Mouse (Mus musculus) 3134 (cell line): ENCODE results near the gene Tns4.

ENCODE experiments used
- DNase-seq: peaks from one replicate; pipeline ENCODE4 v3.0.0-alpha.2; 2011; ENCODE audit warnings: low spot score; ENCODE audit not compliant: insufficient read length; ENCODE audit errors: extremely low read depth

Gene Tns4

GRCm38 (mm10) chr11:99089077-99089601, at the start of gene Tns4:
Gene Tns4, minus strand, starts transcription at chr11:99089306.
- DNase-seq, result no peak

- DNase-seq, result no peak
Measured at GRCm38 (mm10) chr11:99137385-99137784, 48.3 kb upstream of the Tns4 start.

- no peak for DNase-seq
Measured at GRCm38 (mm10) chr11:99136961-99137360, 47.9 kb upstream of the Tns4 start.

GRCm38 (mm10) chr11:99136361-99136760, 47.3 kb upstream of the Tns4 start:
- no peak for DNase-seq

- DNase-seq, result no peak
Measured at GRCm38 (mm10) chr11:99135047-99135440, 45.9 kb upstream of the Tns4 start.

- DNase-seq, result no peak
Measured at GRCm38 (mm10) chr11:99134266-99135046, 45.4 kb upstream of the Tns4 start.

GRCm38 (mm10) chr11:99133285-99133897, 44.3 kb upstream of the Tns4 start:
- no peak for DNase-seq

GRCm38 (mm10) chr11:99132091-99132730, 43.1 kb upstream of the Tns4 start:
- DNase-seq, result no peak

- no peak for DNase-seq
Measured at GRCm38 (mm10) chr11:99131463-99131840, 42.3 kb upstream of the Tns4 start.

- no peak for DNase-seq
Measured at GRCm38 (mm10) chr11:99130736-99131462, 41.8 kb upstream of the Tns4 start.

- no peak for DNase-seq
Measured at GRCm38 (mm10) chr11:99129287-99129686, 40.2 kb upstream of the Tns4 start.

GRCm38 (mm10) chr11:99127785-99128682, 38.9 kb upstream of the Tns4 start:
- peak; percentile 61 for DNase-seq

GRCm38 (mm10) chr11:99126482-99127253, 37.6 kb upstream of the Tns4 start:
- no peak for DNase-seq

GRCm38 (mm10) chr11:99124635-99125029, 35.5 kb upstream of the Tns4 start:
- DNase-seq, result no peak

GRCm38 (mm10) chr11:99123977-99124634, 35.0 kb upstream of the Tns4 start:
- DNase-seq, result no peak

GRCm38 (mm10) chr11:99122703-99123102, 33.6 kb upstream of the Tns4 start:
- DNase-seq, result no peak

- no peak for DNase-seq
Measured at GRCm38 (mm10) chr11:99121218-99121631, 32.1 kb upstream of the Tns4 start.

GRCm38 (mm10) chr11:99120524-99121217, 31.6 kb upstream of the Tns4 start:
- DNase-seq, result no peak
